Mouse (Mus musculus) adrenal gland, adult (tissue): Measurements from ENCODE around the gene Sesn1.
"Not testable (repeated sequence)": the region's sequence is repeated elsewhere in the genome, so short reads cannot be mapped to it uniquely, and the experiment has no call there.

Experiments
- DNase-seq, 2 experiments: peaks; one replicate each; pipeline ENCODE4 v3.0.0; 2022 to 2023; ENCODE audit warnings: low spot score in 1 of 2; ENCODE audit not compliant: inconsistent age in 2 of 2

The Sesn1 gene

DNA sequence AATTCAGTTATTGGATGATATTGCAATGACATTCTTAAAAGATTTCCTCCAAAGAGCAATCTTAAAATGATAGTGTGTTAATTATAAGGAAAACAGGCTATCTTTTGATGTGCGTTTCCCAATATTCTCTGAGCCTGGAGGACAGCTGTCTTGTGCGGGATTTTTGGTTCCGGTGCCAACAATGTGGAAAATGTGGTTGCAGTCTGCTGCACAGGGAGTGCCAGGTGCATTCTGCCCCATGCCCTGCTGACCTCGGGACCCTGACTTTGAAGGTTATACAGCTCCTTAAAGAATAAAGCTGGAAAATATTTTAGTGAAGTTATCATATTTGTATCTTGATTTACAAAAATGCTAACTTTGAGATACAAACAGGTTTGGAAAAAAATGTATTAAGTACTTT, 98.2 kb downstream of the Sesn1 start:
- DNase-seq: no peak

DNA sequence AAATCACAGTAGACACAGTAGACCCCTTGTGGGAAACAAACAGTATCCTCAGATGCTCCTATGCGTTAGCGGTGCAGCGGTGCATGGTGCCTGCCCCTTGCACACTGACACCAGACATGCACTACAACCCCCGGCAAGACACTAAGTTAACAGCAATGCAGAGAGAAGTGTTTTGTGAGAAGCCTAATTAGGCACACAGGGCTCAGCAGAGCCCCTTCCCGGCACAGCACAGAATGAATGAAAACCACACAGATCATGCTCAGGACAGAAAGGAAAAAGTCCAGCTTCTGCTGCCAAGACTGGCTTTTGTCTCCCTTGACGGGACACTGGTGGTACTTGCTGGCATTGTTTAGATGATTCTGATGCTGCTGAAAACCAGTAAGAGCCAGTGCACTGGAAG, 99.2 kb downstream of the Sesn1 start:
- no peak for DNase-seq

DNA sequence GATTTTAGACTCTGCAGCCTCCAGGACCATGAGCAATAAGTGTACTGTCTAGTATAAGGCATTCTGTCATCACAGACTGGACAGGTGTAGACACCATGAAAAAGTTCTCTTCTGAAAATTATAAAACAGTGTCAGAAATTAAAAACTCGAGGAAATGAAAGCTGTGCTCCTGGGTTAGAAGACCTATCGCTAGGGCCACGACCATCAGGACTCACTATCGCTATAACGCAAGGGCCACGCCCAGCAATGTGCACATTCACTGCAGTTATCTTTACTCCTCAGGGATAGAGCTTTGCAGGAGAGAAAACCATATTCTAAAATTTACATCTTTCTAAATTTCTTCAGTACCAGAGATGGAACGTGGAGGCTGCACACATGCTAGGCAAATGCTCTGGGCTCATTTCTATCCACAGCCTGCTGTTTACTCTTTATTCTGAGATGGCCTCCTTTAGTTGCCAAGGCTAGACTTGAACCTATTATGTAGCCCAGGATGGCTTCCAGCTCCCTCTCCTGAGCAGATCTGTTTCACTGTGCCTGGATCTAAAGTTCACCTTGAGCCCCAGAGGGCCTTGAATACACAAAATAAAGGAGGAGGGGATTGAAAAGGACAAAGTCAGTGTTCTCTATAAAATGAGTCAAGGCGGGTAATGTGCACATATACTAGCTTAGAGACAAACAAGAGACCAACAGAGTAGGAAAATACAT, 102.7 kb downstream of the Sesn1 start:
- no peak for DNase-seq

DNA sequence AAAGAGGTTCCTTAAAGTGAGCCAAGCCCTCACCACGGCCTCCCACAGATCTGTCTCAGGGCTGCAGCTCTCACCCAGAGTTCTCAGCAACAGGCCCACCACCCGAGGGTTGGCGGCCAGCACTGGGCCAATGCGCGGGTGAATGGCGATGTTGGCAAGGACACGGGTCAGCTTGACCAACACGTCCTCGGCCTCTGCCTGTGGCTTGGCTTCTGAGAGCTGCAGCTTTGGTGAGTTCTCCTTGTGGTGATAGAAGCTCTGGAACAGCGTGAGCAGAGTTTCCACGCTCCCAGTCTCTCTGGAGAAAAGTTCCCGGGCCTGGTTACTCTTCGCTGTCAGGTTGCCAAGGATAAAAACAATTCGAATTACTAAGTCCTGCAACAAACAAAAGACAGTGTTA, 117.0 kb downstream of the Sesn1 start:
- DNase-seq: no peak

DNA sequence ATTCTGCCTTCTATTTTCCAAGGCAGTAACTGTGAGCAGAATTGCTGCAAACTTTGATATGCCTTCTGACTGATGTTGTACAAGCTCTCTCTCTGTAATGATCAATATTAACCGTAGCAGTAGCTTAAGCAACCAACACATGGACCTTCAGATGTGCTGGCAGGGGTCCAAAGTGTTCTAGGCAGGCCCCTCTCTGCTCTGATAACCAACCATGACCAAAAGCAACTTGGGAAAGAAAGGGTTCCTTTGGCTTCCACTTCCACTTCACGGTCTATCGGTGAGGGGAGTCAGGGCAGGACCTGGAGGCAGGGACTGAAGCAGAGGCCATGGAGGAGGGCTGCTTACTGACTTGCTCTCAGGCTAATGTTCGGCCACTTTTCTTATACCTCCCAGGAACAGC, 121.2 kb downstream of the Sesn1 start:
- DNase-seq: no peak

DNA sequence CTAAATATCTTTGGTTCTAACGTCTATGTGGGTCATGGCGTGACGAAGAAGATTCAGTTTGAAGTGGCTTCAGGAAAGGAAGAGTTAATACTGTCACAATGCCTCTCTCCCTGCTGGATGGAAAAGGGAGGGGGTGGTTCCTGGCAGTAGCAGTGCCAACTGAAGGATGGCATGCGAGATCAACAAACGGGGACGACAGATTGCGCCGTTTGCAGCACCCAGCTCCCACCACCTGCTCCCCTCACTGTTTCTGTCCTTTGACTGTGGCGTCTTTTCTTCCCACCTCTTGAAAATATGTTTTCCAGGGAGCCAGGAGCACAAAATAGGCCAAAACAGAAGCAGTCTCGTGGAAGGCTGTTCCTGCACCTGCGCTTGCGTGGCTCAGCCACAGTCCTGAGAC, 122.2 kb downstream of the Sesn1 start:
- DNase-seq: no peak

DNA sequence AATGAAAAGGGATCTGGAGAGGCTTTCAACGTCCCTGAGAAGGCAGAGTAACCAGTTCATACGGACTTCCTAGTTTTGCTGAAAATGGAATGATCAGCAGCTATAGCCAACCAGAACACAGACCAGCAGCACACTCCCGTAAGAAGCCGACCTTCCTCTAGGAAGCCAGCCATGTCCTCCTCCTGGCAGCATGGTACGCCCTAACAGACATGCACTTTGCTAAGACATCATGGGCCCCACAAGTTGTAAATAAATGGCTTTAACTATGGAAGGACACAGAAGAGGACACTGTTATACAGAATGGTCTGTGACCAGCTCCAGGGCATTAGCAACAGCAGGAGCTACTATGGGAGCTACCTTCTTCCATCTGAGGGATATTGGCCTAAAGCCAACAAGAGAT, 123.2 kb downstream of the Sesn1 start:
- no peak for DNase-seq

DNA sequence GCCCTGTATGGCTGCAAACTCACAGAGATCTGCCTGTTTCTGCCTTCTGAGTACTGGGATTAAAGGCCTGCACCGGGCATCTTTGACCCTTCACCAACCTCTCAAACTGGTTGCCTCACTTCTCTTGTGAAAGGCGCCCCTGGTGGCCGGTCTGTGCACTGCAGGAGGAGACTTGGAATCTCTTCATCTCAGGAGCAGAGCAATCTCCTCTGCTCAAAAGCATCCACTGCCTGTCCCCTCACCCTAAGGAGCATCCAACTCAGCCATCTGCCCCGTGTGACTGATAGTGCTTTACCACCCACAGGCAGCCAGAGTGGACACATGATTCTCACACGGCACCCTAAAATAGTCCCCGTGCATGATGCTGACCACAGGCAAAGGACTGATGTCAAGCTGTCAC, 123.8 kb downstream of the Sesn1 start:
- DNase-seq: peak; percentile 34 to 80

DNA sequence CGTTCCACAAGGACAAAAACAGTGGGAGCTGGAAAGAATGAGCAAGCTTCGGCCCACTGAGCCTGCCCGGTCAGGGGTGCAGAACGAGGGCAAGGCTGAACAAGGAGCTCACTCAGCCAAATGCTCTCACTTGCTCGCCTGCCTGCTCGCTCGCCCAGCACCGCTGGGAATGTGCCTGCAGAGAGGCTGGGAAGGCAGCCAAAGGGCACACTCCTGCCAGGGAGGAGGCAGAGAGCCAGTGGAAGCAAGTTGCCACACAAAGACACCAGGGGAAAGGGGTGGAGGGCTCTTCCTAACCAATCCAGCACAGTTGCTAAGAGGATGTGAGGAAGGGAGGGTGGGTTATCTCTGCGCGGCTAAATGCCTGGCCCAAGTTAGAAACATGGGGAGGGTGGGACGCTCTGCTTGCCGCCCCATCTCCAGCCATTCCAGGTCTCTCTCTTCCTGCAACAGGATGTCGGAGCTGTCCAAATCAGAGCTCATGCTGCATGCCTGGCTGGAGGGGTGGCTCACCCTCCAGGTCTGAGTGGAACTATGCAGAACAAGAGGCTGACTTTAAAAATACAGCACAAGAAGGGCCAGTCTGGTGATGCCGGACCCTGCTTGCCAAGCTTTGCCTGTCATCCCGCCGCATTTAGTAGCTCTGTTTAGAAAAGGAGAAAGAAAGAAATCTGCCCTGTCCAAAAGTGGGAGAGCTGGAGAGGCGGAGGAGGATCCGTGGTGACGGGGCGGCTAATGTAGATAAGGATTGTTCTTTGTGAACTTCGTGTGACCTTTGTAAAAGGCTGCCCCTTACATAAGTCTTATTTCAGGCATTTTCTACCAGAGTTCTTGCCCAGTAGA, 125.1 kb downstream of the Sesn1 start:
- DNase-seq: peak; percentile 85 to 96

DNA sequence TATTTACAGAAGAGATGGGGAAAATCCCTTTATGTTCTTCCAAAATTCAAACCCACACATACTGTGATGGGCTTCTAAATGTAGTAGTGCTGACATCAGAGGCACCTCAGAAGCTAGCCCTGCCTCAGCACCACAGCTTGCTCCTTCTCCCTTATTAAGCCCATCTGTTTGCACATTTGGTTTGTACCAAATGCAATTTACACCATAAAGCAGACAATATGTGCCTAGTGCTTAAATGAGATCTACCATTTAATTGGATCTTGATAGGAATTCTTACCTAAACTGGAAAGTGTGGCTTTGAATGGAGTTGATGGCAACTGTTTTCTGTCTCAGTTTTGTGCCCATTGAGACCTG, 125.7 kb downstream of the Sesn1 start:
- no peak for DNase-seq

DNA sequence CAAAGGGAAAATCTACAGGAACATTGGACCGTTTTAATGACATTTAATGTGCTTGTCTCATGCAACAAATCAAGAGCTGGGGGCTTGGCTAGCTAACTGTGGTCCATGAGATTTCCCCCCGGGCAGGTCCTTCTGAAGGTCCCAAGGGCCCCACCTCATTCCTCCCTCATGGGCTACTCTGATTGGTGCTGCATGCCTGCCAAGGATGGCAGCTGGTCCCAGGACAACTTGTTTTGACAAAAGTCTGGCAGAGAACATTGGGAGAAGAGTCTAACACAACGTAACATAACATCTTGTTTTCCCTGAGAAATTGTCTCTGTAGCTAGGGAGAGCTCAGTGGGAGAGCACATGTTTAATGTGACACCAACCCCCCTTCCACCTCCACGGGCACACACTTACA, 126.4 kb downstream of the Sesn1 start:
- DNase-seq: peak in 1 of 2 experiments; percentile 27

DNA sequence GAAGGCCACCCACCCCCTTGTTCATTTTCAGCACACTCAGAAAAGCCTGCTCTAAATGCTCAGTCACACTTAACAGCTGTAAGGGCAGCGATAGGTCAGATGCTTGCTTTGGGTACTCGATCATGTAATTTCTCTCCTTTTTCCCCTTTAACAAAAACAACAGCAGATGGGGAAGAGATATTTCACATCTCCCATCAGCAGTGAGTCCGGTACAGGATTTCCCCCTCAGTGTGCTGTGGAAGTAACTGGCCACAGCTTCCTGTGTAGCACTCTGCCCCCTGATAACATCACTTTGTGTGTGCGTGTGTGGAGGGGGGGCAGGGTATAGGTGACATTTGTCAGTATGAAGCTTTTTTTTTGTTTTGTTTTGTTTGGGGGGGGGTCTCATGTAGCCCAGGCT, 127.4 kb downstream of the Sesn1 start:
- DNase-seq: peak; percentile 22 to 40

DNA sequence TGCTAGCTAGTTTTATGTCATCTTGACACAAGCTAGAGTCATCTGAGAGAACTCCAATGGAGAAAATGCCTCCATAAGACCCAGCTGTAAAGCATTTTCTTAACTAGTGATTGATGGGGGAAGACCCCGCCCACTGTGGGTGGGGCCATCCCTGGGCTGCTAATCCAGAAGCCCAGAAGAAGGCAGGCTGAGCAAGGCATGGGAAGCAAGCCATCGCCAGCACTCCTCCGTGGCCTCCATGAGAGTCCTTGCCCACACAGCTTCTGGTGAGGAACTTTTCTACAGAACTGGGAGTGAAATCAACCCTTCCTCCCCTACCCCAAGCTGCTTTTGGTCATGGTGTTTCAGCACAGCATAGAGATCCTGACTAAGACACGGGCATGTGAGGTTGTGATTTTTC, 129.4 kb downstream of the Sesn1 start:
- DNase-seq: no peak

DNA sequence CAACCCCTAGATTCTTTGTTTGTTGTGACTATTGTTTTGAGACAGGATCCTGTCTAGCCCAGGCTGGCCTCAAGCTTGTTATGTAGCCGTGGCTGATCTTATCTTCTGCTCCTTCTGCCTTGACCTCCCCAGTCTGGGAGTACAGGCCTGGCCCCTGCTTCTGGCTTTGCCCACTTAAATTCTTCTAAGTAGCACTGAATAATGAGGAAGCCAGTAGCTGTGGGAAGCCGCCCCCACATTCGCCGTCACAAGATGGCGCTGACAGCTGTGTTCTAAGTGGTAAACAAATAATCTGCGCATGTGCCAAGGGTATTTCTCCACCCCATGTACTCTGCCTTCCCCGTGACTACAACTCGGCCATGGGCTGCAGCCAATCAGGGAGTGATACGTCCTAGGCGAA, 142.6 kb downstream of the Sesn1 start:
- DNase-seq: not testable (repeated sequence)

DNA sequence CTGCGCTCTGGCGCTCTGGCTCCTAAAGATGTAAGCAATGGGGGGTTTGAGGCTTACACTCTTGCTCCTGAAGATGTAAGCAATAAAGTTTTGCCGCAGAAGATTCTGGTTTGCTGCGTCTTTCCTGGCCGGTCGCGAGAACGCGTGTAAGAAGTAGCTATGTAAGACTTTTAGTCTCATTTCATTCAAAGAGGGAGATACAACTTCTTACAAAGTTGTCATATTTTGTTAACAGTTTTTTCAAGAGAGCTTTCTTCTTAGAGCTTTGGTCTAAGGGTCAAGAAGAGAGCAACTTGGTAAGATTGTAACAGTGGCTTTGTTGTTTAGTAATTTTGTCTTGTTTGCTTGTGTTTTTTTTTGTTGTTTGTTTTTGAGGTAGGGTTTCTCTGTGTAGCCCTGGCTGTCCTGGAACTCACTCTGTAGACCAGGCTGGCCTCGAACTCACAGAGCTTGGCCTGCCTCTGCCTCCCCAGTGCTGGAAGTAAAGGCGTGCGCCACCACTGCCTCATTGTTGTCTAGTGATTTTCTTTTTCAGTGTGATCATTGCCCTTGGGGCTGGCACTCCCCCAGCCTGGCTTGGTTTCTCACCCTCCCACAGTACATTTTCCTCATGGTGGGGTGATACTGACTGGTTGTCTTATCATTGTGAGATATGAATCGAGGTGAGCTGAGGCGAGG, 143.3 kb downstream of the Sesn1 start:
- no peak for DNase-seq

DNA sequence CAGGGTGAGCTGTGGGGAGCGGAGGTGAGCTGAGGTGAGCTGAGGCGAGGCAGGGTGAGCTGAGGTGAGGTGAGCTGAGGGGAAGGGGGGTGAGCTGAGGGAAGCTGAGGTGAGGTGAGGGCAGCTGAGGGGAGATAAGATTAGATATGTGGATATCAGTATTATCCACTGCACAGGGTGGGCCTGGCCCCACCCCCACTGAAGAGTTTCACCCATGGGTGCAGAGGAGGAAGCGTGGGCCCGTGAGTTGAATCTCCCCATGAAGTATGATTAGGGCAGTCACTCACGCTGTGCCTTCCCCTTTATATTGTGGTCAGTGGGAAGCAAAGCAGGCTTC, 143.8 kb downstream of the Sesn1 start:
- DNase-seq: no peak

DNA sequence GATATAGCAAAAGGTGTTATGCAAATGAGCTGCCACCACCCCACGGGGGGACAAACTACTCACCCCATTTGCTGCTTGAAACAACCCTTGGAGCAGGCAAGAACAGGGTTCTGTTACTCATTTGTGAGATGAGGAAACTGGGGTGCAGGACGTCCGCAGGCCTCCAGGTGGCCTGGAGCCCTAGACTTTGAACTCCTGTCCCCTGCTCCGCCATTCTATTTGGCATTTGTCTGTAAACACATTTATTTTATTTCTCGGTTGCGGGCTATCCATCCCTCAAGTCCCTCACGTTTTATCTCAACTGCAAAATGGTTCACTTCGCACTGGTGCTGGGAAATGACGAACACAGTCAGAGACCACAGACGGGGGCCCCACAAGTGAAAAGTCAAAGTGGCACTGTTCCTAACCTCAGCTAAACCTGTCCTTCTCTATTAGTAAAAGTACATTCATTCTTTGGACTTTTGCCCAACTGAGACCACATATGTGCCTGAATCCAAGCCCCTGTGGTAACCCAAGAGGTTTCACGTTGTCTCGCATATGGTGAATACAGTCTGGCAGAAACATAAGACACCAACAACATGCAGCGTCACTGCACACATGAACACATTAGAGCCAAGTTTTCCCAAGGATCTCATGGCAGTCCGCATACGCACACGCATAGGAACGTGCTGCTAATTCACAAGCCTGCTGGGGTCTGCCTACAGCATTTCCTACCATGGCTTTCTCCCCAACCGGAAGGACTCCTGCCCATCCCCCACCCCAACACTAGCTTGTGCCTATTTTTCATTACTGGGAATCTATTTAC, 147.9 kb downstream of the Sesn1 start:
- no peak for DNase-seq
